Mouse (Mus musculus) right cerebral cortex, adult 18-20 months (tissue): Measurements from ENCODE around the gene Fau.
A peak's percentile ranks its signal among the peaks of the same experiment; 100 is the strongest.

Source experiments
- DNase-seq: peaks from one replicate; pipeline ENCODE4 v3.0.0; 2022; ENCODE audit warnings: mixed read lengths

Gene Fau

DNA sequence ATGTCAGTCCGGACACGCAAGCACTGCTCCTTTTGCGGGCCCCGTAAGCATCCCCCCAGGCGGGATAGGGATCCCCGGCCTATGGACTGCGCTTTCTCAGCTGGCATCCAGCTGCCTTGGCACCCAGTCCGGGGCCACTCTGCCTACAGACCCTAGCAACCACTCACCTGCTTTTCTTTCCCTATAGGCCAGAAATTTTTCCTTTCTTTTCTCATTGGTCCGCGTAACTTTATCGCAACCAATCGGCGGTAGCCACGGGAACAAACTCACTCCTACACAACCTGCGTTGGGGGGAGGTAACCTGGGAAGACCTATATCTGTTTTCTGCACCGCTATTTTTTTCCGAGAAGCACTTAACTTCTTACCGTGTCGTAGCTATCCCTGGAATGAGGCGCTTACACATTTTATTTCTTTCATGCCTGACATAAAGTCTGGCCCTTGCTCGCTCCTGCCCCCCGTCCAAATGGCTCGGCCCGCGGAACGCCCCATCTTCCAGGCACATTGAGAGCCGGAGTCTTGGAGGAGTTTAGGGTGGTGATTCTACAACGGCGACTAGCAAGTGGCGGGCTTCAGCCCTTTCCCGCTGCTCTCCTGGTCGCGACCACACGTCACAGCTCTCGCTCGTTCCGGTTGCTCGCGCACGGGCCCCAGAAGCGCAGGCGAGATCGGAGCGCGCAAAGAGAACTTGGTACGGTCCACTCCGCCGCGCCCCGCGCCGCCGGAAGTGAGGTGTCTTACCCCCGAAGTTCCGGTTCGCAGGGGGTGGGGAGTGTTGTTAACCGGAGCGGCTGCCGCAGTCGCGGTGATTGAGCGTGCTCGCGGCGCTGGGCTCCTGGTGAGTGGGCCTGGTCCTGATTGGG lies 11.1 kb upstream of the Fau start, which contains the start of gene Syvn1:
Syvn1 (plus strand) TSS at position 283 of the 860 bp plus-strand sequence.
- DNase-seq = peak; percentile 95

- no peak for DNase-seq
These were observed 10.3 kb upstream of the Fau start for GRCm38 (mm10) chr19:6047154-6047898.

GRCm38 (mm10) chr19:6047899-6048166 lies 9.8 kb upstream of the Fau start:
- DNase-seq = no peak

GRCm38 (mm10) chr19:6048681-6049410 lies 8.8 kb upstream of the Fau start:
- no peak for DNase-seq

DNA sequence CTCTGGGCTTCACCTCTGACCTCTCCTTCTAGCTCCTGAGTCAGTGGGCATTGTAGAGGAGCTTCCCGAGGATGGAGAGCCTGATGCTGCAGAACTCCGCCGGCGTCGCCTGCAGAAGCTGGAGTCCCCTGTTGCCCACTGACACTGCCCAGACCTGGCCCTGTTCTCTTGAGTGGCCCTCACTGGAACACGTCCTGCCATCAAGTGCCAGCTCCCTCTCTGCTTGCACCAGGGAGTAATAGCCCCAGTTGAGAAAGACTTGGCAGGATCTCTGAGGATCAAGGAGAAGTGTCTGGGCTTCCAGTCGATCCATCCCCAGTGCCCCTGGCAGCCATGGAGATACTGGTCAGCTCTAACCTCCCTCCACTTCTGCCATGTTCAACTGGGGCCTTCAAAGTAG lies 5.1 kb upstream of the Fau start:
- DNase-seq = no peak

DNA sequence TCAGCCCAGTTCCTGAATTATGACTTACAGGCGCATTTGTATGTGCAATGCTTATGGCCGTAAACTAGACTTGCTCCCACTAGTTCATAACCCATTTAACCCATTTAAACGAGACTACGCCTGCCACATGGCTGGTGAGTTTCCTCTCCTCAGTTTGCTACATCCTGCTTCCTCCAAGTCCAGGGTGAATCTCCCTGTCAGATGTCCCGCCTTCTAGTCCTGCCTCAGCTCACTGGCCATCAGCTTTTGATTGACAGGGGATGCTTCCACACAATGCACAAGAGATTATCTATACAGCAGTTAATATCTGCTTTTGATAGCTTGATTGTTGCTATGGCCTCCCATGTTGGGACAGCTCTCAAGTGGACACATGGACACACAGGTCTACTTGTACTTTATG lies 3.3 kb upstream of the Fau start:
- no peak for DNase-seq

GRCm38 (mm10) chr19:6056696-6057095 lies 948 bp upstream of the Fau start:
- DNase-seq = no peak

DNA sequence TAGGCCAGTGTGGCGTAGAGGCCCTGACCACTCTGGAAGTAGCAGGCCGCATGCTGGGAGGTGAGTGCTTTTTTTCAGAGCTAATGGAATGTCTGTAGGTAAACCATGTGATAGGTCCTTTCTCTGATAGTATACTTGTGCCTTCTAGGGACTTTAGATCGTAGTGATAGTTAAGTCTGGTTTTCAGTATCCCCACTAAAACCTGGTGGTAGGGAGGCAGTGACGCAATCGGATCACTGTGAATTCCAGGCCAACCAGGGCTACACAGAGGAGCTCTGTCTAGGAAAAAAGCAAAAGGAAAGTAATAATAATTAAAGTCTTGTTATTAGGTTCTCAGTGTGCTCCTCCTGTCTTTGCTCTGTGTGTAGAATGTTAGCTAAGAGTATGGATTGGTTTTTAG lies 869 bp downstream of the Fau start:
- DNase-seq = no peak

- no peak for DNase-seq
These were observed 1.3 kb downstream of the Fau start for GRCm38 (mm10) chr19:6058966-6059365.

- peak; percentile 96 for DNase-seq
These were observed 3.4 kb downstream of the Fau start, which contains the start of gene Znhit2 for GRCm38 (mm10) chr19:6061021-6061533. Gene Znhit2 (plus strand): TSS chr19:6061192.

DNA sequence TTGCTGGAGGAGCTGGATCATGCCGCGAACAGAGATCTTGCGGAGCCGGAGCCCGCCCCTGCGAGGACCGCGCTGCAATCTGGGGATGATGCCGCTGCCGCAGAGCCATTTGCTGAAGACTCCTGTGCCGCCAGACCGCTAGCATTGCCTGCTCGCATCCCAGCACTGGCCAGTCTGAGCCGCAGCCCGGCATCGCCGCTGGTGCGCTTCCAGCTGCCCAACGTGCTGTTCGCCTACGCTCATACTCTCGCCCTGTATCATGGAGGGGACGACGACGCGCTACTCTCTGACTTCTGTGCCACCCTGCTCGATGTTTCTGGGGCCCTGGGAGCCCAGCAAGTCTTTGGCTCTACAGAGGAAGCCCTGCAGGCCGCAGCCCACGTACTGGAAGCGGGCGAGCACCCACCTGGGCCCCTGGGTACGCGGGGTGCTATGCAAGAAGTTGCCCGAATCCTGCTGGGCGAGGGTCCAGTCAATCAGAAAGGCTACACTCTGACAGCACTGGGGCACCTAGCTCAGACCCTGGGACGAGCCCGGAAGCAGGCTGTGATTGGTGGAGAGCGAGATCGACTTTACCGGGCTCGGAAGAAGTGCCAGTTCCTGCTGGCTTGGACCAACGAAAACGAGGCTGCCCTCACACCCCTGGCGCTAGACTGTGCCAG lies 4.1 kb downstream of the Fau start:
- peak; percentile 32 for DNase-seq

DNA sequence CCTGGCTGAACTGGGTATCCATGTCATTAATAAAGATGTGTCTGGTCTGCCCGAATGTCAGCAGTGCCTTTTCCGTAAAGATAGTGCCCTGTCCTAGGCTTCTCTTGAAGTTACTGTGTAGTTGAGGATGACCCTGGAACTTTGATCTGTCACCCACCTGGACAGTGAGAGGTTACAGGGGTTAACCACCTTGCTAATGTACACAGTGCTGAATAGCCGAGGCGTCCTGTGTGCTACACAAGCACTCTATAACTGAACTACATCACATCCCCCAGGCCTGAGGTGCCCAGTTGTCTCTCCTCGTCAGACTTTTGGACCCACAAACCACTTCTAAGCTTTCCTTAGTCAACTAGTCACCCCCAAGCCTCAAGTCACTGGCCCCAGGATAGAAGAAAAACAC lies 4.8 kb downstream of the Fau start:
- DNase-seq = no peak

DNA sequence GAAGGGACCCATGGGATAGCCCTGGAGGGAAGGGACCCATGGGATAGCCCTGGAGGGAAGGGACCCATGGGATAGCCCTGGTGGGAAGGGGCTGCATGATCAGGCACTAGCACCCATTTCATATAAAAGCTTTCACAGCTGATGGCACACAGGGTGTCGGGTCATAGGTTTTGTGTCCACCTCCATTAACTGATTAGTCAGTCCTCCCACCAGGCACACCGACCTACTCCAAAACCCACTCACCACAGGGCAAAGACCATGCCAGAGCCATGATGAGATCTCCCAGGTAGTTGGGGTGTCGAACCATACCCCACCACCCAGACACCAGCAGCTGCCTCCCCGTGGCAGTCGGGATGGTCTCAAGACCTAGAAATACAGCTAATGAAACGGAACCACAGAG lies 5.4 kb downstream of the Fau start:
- no peak for DNase-seq

- DNase-seq = no peak
These were observed 8.9 kb downstream of the Fau start for GRCm38 (mm10) chr19:6066571-6066970.

GRCm38 (mm10) chr19:6067011-6067723 lies 9.5 kb downstream of the Fau start:
- peak; percentile 85 for DNase-seq

- peak; percentile 91 for DNase-seq
These were observed 10.2 kb downstream of the Fau start, which contains the start of gene Tm7sf2 for GRCm38 (mm10) chr19:6067724-6068415. Gene Tm7sf2 (minus strand): TSS chr19:6068373.

DNA sequence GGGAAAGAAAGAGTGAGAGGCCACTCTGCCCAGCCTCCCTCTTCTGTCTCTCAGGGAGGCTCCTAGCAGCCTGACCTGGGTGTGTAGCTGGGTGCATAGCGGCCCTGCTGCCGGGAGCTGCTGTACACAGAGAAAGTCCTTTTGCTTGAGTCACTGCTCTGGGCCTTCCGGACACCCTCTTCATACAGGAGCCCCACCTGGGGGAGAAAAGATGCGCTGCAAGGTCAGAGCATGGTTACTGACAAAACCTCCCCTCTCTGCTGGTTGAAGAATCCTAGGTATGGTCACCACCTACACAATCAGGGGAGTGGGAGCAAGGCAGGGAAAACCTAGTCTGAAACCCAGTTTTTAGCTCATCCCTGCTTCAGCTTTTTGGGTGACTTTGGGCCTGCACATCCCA lies 11.3 kb downstream of the Fau start:
- no peak for DNase-seq

DNA sequence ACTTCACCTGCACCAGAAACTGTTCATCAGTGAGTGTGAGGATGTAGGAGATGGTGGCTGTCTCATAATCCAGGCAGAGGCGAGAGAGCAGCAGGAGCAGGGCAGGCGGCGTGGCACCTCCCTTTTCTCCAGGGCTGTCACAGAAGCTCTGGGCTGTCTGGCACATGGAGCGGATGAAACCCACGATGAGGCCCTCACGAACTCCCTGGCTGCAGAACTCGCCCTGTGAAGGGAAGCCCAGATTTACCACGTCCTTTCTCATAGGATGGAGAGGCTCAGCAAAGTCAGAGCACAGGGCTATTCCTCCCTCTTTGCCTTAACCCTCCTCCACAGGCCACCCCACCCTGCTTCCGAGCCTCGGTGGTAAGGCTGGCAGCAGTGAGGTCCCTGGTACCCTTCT lies 12.2 kb downstream of the Fau start:
- DNase-seq = no peak

DNA sequence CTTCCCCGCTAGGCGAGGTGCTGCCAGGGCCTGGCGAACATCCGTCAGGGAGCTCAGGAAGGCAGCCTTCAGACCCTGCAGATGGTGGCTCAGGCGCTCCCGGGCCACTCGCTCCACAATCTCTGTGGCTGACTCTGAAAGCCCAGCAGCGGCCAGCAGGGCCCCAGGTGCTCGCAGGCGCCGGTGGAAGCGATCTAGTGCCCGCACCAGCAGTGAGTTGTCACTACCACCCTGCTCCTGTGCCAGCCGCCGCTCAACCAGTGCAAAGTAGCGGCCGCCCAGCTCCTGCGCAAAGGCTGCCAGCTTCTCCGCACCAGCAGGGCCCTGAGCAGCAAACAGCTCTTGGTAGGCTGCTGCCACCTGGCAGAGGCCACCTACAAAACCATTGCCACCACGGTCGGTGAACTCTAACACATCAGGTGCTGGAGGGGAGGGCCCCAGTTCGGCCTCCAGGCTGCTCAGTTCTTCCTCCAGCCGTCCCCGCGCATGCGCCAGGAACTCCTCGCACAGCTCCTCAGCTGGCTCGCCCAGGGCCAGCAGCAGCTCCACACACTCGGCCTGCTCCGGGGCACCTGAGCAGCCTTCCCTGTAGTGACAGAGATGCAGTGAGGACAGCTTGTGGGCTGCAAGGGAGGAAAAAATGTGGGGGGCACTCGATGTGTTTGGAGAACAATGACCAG lies 13.1 kb downstream of the Fau start:
- no peak for DNase-seq

DNA sequence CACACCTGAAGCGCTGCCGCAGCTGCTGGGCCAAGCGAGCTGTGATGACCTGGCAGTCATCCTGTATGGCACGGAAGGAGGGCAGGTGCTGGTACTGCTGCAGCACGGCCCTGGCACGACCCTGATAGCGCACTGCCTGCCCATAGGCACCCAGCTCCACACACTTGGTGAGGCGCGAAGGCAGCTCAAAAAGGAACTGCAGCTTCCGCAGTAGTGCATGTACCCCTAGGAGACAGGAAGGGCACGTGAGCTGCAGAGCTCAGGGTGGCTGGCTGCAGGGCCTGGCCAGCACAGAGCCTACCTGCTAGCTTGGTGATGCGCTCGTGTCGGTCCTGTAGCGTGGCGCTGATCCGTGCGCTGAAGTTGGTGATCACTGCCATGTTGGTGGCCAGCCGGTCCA lies 13.6 kb downstream of the Fau start:
- no peak for DNase-seq

DNA sequence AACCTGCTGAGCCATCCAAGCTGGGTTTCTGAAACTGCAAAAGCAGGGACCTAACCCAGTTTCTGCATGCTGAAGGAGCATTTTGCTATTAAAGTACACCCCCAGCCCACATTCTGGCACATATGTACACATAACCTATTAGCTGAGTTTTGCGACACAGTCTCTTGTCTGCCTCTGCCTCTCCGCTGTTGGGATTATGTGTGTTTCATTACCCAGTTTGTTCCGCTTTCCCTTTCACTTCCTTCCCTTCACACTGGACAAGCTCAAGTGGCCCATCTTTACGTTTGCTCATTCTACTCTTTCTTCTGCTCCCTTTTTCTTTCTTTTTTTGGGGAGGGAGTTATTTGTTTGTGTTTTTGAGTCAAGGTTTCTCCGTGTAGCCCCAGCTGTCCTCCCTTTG lies 16.2 kb downstream of the Fau start:
- DNase-seq = no peak
